Mouse (Mus musculus): ENCODE measurements at regions not wholly inside any gene's neighbourhood (a gene's known extent, or its start where the extent isn't known, plus 50 kb on each side); places are given as distances from the start of the nearest gene placed in this dataset.

DNA sequence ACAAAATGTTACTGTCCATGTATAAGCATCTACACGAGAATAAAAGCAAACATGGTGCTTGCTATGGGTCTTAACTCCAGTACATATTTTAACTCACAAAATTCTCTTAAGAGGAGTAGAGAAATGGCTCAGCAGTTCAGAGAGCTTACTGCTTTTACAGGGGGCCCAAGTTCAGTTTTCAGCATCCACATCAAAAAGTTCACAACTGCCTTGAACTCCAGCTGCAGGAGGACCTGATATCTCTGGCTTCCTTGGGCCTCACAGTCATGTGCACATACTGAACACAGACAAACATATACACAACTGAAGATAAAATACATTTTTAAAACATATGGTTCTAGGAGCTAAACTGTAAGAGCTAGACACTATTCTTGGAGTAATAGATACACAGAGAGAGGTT lies 161.0 kb upstream of the Tmtc1 start:
- TF ChIP-seq CHD1 (IDR thresholded peaks at IDR 0.05; ENCODE audit: low read depth, low read length) = no peak
- TF ChIP-seq POLR2A (IDR thresholded peaks at IDR 0.05; ENCODE audit: low read depth, low read length) = no peak
- no peak for TF ChIP-seq CTCF (conservative IDR thresholded peaks at IDR 0.05 in 1 of 2, IDR thresholded peaks at IDR 0.05 in 1 of 2; ENCODE audit: low read depth in 2 of 2, low read length in 2 of 2)
- TF ChIP-seq USF1 (IDR thresholded peaks at IDR 0.05; ENCODE audit: low read depth, low read length) = no peak
- no peak for TF ChIP-seq MXI1 (IDR thresholded peaks at IDR 0.05; ENCODE audit: low read depth, low read length)
- TF ChIP-seq MAX (IDR thresholded peaks at IDR 0.05; ENCODE audit: low read length) = no peak
- no peak for TF ChIP-seq EP300 (IDR thresholded peaks at IDR 0.05; ENCODE audit: low read length)
- no peak for TF ChIP-seq IRF4 (IDR thresholded peaks at IDR 0.05; ENCODE audit: low read depth, low read length)
- TF ChIP-seq ETS1 (conservative IDR thresholded peaks at IDR 0.05; ENCODE audit: low read depth, low read length) = no peak
- TF ChIP-seq GABPA (IDR thresholded peaks at IDR 0.05; ENCODE audit: insufficient replicate concordance, low read depth, low read length) = no peak
- TF ChIP-seq ZC3H11A (IDR thresholded peaks at IDR 0.05; ENCODE audit: low read depth, low read length) = no peak
